Mouse (Mus musculus): ENCODE measurements around the gene Syt2.

DNA sequence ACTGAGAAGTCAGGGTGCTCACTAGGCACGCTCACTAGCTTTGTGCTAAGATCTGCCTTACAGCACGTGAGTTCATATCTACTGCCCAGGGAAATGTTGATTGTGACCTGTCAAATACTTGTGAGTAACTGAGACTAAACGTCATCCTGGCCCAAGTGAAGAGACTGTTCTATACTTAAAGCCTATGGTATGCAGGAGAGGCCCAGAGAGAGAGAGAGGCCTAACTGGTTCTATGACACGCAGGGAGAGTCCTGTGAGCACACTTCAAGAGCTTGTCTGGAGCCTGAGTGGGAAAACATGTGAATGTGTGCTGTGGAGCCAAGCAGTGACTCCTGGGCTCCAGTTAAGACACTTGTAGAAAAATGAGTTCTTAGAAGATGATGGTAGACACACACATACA is 137.5 kb downstream of the Syt2 start:
- TF ChIP-seq CTCF (IDR thresholded peaks at IDR 0.05; ENCODE audit: extremely low read depth, insufficient read depth, low read length) (no peak), POLR2A (IDR thresholded peaks at IDR 0.05; ENCODE audit: extremely low read depth, insufficient read depth, low read length) (no peak)

Measured in cortical plate, adult 2 months (tissue).